Mouse (Mus musculus) stomach, postnatal 0 days (tissue): ENCODE results near the gene Zfp715.

Source experiments
- CTCF ChIP-seq: IDR thresholded peaks from 2 replicates; pipeline ENCODE4 v1.5.1; 2016; ENCODE audit warnings: antibody characterized with exemption, low read depth, mild to moderate bottlenecking, moderate library complexity
- EP300 ChIP-seq: optimal IDR thresholded peaks from 2 replicates; pipeline ENCODE3; 2016; ENCODE audit warnings: antibody characterized with exemption

DNA sequence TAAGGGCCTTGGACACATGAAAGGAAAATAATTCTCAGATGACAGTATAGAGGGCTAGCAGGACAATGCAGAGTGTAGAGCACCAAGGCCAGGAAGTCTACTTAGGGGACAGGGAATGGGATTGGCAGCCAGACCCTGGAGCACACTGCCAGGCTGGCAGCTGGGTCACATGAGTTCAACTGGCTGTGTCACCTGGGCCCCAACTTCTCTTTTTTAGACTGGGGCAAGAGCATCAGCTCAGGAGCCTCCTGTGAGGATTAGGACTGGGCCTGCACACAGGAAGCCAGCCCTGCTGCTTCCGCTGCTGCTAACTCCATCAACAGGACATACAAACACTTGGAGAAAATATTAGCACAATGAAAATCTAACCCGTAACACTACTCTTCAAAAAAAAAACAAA is 4.0 kb downstream of the Zfp715 start:
- TF ChIP-seq EP300 = no peak
- TF ChIP-seq CTCF = no peak
